Mouse (Mus musculus): ENCODE results near the gene Dab2ip.

Dab2ip gene

DNA sequence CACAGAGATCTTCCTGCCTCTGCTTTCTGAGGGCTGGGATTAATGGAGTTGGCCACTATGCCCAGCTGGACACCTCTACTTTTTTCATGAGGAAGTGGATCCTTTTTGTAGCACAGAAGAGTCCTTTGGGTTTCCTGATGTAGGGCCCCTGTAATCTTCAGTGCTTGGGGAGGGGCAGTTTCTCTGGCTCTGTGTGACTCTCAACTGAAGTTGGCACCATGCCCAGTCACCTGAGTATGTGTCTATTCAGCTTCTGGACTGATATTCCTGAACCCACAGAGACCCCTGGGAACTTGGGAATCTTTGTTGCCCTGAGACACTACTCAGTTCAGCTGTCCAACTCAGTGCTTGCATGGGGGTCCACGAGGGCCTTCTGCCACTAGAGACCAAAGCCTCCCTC, 37.0 kb downstream of the Dab2ip start:
- no peak for DNase-seq (ENCODE audit: low spot score)

GRCm38 (mm10) chr2:35595718-35596117, 37.7 kb downstream of the Dab2ip start:
- DNase-seq (ENCODE audit: low spot score), result no peak

DNA sequence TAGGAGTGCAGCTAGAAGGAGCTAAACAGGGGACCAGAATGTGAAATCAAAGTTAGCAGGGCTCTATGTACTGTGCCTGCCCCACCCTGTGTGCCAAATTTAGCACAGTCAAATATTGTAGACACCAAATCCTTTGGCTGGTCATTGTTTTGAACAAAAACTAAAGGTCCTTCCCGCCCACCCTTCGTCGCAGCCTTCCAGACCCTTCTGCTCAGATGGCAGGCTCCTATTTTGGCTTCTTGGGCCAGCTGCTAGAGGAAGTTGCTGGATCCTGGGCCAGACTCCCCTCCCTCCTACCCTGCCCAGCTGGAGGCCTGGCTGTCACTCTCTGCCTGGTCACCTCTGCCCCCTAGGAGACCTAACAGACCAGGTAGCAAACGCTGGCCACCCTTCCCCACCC, 38.7 kb downstream of the Dab2ip start:
- no peak for DNase-seq (ENCODE audit: low spot score)

GRCm38 (mm10) chr2:35598819-35599218, 40.8 kb downstream of the Dab2ip start:
- DNase-seq (ENCODE audit: low spot score), result no peak

GRCm38 (mm10) chr2:35601665-35602064, 43.6 kb downstream of the Dab2ip start:
- DNase-seq (ENCODE audit: low spot score), result no peak

- DNase-seq (ENCODE audit: low spot score), result no peak
These were observed 49.4 kb downstream of the Dab2ip start for GRCm38 (mm10) chr2:35607476-35607875.

- no peak for DNase-seq (ENCODE audit: low spot score)
These were observed 50.8 kb downstream of the Dab2ip start for GRCm38 (mm10) chr2:35608856-35609255.

GRCm38 (mm10) chr2:35609317-35609716, 51.3 kb downstream of the Dab2ip start:
- DNase-seq (ENCODE audit: low spot score), result no peak

GRCm38 (mm10) chr2:35610168-35610951, 52.3 kb downstream of the Dab2ip start:
- no peak for DNase-seq (ENCODE audit: low spot score)

- no peak for DNase-seq (ENCODE audit: low spot score)
These were observed 52.9 kb downstream of the Dab2ip start for GRCm38 (mm10) chr2:35610976-35611375.

- DNase-seq (ENCODE audit: low spot score), result no peak
These were observed 53.6 kb downstream of the Dab2ip start for GRCm38 (mm10) chr2:35611645-35612044.

DNA sequence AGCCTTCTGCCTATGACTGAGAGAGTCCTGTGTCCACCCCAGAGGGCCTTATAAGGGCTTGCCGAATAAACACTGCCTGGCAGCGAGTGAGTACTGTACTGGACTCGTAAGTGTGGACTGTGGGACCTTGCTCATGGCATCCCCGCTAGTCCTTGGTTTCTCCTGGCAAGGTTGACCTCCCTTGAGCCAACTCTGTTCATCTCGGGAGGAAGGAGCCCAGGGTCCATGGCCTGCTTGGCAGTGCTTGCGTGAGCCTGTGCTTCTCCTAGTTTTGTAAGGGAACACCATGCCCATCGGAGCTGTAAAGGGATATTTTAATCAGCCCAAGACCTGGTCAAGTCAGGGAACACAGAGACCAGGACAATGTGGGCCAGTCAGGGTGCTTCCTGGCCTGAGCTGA, 54.2 kb downstream of the Dab2ip start:
- no peak for DNase-seq (ENCODE audit: low spot score)

- no peak for DNase-seq (ENCODE audit: low spot score)
These were observed 55.9 kb downstream of the Dab2ip start for GRCm38 (mm10) chr2:35613946-35614353.

GRCm38 (mm10) chr2:35614411-35614810, 56.3 kb downstream of the Dab2ip start:
- DNase-seq (ENCODE audit: low spot score), result no peak

GRCm38 (mm10) chr2:35615366-35615765, 57.3 kb downstream of the Dab2ip start:
- no peak for DNase-seq (ENCODE audit: low spot score)

GRCm38 (mm10) chr2:35615977-35616376, 57.9 kb downstream of the Dab2ip start:
- DNase-seq (ENCODE audit: low spot score), result no peak

DNA sequence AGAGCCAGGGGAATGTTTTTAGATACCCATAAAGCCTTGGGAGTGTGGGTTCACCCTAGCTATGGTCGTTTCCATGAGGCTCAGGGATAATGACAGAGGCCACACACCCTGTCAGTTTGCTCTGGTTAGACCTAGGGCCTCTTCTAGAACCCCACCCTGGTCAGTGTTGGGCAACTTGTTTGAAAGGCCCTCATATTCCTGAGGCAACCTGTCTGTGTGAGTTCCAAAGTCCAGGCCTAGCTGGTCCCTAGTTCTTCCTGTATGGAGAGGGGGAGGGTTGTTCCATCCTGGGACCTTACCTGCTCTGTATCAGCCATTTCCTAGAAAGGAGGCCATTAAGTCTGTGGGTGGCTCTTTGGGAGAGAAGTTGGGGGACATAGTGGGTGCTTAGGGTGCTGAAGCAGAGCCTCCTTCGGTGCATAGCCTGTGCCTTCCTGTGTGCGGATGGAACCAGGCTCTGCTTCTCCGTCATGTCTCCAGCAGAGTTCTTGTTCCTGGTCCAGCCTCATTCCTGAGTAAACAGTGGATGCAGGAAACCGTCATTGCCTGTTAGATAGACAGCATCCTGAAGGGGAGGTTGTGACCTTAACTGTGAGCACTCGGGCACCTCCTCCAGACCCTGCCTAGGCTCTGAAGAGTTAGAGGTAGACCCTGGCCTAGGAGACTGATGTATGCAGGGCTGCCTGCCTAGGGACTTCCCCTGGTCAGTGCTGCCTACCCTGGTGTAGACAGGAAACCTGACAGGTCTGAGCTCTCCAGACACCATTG, 59.0 kb downstream of the Dab2ip start:
- DNase-seq (ENCODE audit: low spot score), result no peak

DNA sequence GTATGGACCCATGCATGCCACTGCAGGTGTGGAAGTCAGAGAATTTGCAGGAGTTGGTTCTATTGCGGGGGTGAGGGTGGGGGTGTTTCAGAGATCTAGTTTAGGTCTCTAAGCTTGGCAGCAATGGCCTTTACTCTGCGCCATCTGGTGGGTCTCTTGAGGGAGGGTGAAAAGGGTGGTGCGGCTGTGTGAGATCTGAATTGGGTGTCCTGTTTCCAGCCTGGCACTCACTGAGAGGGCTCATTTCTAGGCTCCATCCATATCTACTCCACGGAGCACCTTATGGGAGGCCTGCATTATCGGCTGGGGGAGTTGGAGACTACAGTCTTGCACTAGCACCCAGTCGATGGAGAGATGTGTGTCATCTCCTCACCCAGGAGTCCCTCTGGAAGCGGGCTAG, 60.9 kb downstream of the Dab2ip start:
- no peak for DNase-seq (ENCODE audit: low spot score)

DNA sequence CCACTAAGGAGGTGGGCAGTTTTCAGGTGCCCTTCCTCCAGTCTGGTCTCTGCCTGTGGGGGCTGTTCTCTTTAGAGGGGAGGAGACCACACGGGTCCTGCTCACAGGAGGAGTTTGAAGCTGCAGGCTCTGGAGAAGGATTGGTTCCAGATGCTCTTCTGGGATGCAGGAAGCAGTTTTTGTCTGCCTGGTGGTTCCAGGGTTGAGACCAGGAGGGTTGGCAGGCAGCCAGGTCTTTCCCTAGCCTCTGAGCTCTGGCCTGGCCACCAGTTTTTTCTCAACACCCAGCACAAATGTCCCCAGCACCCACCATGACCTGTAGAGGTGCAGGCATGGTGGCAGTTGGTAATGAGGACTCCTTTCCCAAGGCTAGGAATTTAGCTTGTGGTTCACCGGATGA, 61.5 kb downstream of the Dab2ip start:
- no peak for DNase-seq (ENCODE audit: low spot score)

DNA sequence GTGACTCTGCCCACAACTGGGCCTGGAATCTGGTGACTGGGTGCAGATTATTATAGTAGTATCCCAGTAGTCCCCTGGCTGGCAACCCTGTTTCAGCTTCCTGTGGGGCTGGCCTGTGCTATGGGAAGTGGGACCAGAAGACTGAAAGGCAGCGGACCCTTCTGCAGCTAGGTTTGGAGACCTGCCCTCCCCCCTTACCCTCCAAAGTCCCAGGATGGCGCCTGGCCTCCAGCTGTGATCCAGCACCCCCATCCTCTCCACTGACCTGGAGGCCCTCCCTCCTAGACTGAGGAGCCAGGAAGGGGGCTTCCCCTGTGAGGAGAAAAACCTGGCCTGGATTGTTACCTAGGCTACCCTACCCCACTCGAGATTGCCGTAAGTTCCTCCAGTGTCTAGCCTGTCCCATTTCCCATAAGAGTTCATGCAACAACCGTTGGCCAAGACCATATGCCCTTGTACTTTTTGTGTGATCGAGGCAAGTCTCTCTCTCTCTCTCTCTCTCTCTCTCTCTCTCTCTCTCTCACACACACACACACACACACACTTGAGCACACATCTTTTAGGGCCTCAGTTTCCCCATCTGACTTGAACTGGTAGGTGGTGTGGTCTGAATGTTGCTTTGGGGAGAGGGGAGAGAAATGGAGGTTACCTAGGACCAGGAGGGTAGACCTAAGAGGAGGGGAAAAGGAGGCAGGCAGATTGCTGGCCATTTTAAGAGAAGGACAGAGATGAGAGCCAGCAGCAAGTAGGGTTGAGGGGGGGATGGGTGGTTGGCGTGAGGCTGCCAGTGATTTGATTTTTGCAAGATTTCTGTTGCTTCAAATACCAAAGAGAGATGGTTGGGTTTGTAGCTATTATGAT, 62.5 kb downstream of the Dab2ip start:
- no peak for DNase-seq (ENCODE audit: low spot score)

GRCm38 (mm10) chr2:35621225-35621519, 63.1 kb downstream of the Dab2ip start:
- DNase-seq (ENCODE audit: low spot score), result no peak

DNA sequence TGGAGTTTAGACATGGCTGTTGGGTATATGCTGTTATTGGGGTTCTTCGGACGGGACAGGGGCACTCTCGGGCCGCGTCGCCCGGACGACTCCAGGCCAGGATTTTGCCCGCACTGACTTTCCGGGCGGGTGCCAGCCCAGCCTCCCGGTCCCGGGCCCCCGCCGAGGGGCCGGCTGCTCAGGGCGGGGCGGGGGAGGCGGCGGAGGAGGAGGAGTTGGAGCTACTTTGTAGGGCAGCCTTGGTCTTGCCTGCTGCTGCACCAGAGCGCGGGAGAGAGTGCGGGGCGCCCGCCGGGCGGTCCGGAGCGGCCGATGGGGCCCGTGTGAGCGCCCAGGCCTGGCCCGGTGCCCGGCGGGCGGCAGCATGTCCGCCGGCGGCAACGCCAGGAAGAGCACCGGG, 63.7 kb downstream of the Dab2ip start:
- DNase-seq (ENCODE audit: low spot score), result no peak

All from T-cell, adult 2 months (primary cell).